Mouse (Mus musculus) mouse embryonic stem cell (cell line): Measurements from ENCODE around the gene Hdgfl2.

ENCODE experiments used
- in situ Hi-C, 2 experiments: fragments of 300-500 bp; cut with MboI; formaldehyde crosslinking; loops; 1 replicate in 1 of 2; 3 replicates in 1 of 2; pipeline ENCODE4 v1.14.3; 2019 to 2020; ENCODE audit warnings: low sequenced_read_pairs in 2 of 2, low pct_unique_long_range_greater_than_20kb in 1 of 2, mixed read lengths in 1 of 2; ENCODE audit not compliant: unreplicated experiment in 1 of 2

Gene Hdgfl2

DNA sequence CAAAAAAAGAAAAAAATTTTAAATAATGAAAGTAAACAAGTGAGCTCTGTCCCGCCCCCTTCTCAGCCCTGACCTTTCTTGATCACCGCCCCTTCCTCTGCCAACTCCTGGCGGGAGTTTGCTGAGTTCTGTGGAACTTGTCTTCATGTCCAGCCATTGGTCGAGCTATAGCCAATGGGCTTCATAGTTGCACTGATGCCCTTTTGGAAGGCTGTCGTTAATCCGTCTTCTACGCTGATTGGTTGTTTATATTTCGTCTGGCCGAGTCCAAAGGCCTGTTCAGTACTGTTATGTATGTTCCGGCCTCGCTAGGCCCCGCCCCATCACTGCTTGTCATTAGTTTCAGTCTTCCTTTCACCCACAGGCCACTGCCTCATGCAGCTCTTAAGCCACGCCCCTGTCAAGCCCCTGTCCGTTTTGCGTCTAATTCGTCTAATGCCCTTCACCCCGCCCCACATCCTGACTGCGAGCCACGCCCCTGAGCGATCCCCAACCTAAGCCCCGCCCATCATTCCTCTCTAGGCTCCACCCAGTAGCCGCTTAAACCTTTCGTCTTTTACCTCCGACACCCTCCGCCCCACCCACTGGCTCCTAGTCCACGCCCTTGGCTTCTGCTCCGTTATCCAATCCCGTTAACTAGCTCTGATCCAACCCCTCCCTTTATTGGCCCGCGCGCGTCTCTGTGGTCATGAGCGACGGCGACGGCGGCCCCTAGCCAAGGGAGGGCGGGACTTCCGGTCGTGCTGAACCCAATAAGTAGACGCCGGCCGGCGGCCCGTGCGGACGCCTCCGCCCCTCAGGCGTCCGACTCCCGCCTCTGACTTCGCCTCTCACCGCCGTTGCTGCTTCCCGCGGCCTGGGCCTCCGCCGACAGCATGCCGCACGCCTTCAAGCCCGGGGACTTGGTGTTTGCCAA lies at the start of gene Hdgfl2:
Hdgfl2 (plus strand) TSS at position 755 of the 916 bp plus-strand sequence.
- in situ Hi-C loops = no loop called here

DNA sequence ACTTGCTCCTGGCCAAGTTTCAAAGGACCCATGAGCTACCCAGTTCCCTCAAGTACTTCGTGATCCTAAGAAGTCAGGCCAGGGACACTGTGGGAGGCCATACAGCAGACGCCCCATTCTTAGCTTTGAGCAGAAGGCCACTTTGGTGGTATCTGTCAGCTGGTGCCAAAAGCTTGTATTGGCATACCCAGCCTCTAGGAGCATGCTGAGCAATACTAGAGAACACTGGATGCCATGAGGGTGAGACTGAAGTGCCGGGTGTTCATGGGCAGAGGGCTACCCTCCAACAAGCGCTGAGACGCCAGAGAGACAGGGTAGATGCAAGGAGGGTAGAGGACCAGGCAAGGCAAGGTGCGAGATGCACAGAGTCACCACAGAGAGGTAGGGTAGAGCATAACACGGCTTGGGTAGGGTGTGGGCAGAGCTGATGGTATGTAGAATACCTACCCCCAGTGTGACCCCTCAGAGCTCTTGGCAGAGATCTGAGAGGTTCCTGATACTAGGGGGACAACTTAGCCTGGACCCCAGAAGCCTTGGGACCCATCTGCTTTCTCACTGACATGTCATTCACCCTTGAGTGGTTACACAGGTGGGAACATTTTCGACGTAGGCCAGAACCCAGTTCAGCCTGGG lies 49.1 kb upstream of the Hdgfl2 start:
- in situ Hi-C loops = no loop called here

GRCm38 (mm10) chr17:56030919-56031318 lies 48.5 kb upstream of the Hdgfl2 start:
- in situ Hi-C loops = no loop called here

GRCm38 (mm10) chr17:56031431-56031830 lies 48.0 kb upstream of the Hdgfl2 start:
- in situ Hi-C loops = no loop called here

GRCm38 (mm10) chr17:56032127-56032733 lies 47.2 kb upstream of the Hdgfl2 start:
- in situ Hi-C loops = no loop called here

- in situ Hi-C loops = no loop called here
Measured at GRCm38 (mm10) chr17:56032831-56033230, 46.6 kb upstream of the Hdgfl2 start.

- in situ Hi-C loops = no loop called here
Measured at GRCm38 (mm10) chr17:56034040-56034725, 45.3 kb upstream of the Hdgfl2 start.

GRCm38 (mm10) chr17:56034726-56035100 lies 44.7 kb upstream of the Hdgfl2 start:
- in situ Hi-C loops = no loop called here

DNA sequence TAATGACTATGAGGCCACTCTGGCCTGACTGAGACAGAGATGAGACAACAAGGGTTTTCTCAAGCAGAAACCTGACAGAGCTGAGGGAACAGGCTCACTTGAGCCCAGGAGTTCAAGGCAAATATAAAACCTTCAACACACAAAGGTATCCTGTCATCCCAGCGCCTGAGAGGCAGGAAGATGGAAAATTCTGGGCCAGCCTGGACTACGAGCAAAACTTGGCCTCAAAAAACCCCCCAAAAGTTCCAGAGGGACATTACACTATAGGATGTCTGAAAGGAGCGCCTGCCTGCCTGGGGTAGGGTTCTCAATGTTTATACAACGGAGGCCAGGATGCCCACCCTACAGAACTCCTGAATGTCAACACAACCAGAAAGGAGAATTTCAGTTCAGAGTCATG lies 44.2 kb upstream of the Hdgfl2 start:
- in situ Hi-C loops = no loop called here

GRCm38 (mm10) chr17:56036176-56036900 lies 43.1 kb upstream of the Hdgfl2 start, which contains the start of gene Sh3gl1:
Gene Sh3gl1 (minus strand): TSS chr17:56036635.
- in situ Hi-C loops = no loop called here

GRCm38 (mm10) chr17:56036901-56037287 lies 42.5 kb upstream of the Hdgfl2 start:
- in situ Hi-C loops = no loop called here

GRCm38 (mm10) chr17:56038583-56039261 lies 40.7 kb upstream of the Hdgfl2 start:
- in situ Hi-C loops = no loop called here

DNA sequence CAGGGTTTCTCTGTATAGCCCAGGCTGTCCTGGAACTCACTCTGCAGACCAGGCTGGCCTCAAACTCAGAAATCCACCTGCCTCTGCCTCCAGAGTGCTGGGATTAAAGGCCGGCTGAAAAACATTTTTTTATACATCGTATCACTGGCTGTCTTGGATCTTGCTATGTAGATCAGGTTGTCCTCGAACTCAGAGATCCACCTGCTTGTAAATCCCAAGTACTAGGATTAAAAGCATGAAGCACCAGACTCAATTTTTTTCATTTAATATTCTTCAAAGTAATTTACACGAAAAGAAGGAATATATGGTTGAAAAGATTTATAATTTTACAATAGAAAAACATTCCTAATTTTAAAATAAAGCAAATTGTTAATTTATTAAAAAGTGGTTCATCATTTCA lies 40.1 kb upstream of the Hdgfl2 start:
- in situ Hi-C loops = no loop called here

DNA sequence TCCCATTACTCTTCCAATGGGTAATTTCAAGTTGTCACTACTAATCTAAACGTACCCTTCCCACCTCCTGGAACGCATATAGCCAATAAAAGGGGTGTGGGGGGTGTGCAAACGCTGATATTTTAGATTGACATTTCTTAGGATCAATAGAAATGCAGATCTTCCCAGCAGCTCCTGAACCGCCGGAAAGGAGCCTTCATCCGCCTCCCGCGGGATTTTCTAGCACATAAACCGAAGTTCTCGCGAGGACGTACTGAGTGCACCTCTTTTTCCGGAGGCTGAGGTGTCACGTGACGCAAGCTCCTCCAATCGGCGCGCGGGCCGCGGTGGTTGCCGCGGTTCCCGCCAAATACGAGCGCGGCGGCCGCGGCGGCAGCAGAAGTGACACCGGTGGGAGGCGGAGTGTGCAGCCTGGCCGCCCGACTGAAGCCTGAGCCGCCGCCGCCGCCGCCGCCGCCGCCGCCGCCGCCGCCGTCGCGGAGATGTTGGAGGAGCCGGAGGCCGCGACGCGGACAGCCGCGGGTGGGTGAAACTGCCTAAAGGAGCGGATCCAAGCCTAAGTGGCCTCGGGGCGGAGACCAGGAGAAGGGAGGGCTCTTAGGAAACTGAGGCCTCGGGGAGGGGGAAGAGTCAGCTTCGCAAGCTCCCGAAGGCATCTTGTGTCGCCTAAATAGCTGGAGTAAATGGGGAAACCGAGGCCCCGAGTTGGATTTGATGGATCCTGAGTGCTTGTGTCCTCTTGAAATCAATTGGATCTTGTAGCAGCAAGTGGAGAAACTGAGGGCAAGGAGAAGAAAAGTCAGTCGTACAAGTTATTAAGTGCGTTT lies 39.2 kb upstream of the Hdgfl2 start, which contains the start of gene Chaf1a:
Chaf1a (plus strand) TSS at position 410 of the 827 bp plus-strand sequence.
- in situ Hi-C loops = no loop called here

DNA sequence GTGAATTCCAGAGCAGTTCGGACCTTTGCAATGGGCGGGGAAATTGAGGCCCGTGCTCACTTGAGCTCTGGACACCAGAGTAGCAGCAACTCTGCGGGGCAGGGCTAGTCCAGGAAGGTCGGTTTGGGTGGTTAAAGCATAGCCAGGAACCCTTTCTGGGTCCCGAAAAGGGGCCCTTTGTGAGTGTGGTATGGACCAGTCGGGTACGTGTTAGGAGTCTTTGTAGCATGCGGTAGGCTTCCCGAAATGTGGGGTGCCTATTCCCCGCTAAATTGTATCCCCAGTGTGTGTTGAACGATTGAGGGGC lies 38.6 kb upstream of the Hdgfl2 start:
- in situ Hi-C loops = no loop called here

- in situ Hi-C loops = no loop called here
Measured at GRCm38 (mm10) chr17:56051369-56051768, 28.1 kb upstream of the Hdgfl2 start.

DNA sequence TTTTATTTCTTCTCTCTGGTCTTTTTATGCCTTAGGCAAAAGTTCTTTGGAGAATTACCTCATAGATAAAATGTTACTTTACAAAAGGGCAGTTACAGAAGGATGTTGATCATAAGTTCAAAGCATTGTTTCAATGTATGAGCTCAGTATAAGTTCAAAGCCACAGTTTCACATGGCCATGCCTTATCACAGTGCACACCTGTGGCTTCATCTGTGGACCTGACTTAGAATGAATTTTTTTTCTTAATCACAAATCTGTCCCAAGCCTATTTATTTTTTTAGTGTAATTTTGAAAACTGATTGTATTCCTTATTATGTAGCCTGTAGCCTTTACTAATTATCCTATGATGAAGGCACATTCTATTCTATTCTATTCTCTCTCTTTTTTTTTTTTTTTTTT lies 24.5 kb upstream of the Hdgfl2 start:
- in situ Hi-C loops = no loop called here
